Mouse (Mus musculus) heart, postnatal 25 days (tissue): ENCODE data around the gene Cdrt4. TPM values are rescaled to one million over a fixed set of nuclear protein-coding genes. Genes with fewer than 3 reads are reported as not detected.

ENCODE experiments used
- DNase-seq: peaks from one replicate; pipeline ENCODE4 v3.0.0; 2022; ENCODE audit warnings: low spot score
- intact Hi-C: fragments of 180-260 bp; cut with DNase I; formaldehyde crosslinking; loops from one replicate; pipeline ENCODE4 v1.15.1; 2025
- total RNA-seq, 2 experiments: library from RNA; stranded (reverse); gene quantifications; 2 replicates each; pipeline ENCODE4 v1.2.3; 2021

Cdrt4 gene
- total RNA-seq, result not detected

DNA sequence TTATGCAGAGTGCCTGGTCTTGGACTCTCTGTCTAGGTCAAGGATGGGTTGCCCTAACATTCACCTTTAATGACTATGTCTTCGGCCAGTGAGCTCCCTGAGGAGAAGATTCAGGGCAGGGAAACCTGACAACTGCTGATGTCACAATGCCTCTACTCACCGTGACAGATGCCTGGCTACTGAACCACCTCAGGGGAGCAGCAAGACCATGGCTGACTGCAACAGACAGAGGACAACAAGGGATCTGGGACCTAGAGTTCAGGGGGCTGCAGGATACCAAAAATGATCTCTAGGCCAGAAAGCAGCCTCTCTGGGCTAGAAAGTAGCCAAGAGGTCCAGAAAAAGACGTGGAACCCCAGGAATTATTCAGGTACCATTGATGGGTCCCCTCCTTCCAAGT lies at the start of gene Cdrt4:
Gene Cdrt4, plus strand, starts transcription at position 182 of the 400 bp plus-strand sequence.
- no peak for DNase-seq
- intact Hi-C loops, result no loop called here

DNA sequence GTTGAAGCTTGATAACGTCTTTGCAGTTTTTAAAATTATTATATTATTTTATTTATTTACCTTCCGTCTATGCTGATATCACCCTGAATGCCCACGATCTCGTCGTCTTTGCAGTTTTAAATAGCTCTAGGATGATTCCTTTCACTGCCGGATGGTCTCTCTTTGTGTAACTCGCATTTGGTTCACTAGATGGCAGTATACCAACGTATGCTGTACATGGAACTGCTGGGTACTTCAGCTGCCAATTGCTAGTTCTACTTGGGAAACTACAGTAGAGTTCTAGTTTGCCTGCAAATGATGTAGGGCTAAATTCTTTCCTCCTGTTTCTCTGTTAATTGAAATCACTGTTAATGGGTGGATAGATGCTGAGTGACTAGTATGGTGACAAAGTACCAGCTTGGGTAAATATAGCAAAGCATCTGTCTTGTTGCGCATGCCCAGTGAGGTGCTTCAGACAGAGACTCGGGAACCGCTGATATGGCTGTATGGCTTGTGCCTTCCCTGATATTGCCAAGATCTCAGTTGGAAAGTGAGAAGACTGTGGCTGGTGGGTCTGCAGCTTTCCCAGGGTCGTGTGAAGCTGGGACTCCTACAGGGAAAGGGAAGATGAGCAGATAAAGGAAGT lies 49.2 kb upstream of the Cdrt4 start:
- DNase-seq, result no peak
- intact Hi-C loops, result loop anchor here (1.0 kb wide), 1 partner anchor 233 kb away; no protein-coding TSS in a partner anchor

DNA sequence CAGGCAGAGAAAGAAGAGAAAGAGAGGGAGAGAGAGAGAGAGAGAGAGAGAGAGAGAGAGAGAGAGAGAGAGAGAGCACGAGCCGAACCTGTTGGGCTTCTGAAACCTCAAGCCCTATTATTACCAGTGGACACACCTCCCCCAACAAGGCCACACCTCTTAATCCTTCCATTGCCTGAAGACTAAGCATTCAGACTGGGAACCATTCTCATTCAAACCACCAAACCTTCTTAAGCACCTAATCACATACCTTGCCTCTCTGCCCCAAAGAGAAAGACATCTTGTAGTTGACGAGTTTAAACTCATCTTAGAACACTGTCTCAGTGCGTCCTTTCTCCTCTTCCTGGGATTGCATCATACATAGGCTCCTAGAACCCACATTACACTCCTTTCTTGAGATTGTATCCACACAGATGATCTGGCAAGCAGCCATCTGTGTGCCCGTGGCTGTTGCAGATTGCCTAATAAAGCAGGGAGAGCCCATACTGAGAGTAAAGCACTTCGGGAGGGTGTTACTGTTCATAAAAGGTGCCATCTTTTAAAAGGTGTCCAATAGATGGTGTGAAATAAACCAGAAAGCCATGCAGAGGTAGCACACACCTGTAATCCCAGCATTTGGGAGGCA lies 47.0 kb upstream of the Cdrt4 start:
- DNase-seq, result no peak
- intact Hi-C loops, result no loop called here

DNA sequence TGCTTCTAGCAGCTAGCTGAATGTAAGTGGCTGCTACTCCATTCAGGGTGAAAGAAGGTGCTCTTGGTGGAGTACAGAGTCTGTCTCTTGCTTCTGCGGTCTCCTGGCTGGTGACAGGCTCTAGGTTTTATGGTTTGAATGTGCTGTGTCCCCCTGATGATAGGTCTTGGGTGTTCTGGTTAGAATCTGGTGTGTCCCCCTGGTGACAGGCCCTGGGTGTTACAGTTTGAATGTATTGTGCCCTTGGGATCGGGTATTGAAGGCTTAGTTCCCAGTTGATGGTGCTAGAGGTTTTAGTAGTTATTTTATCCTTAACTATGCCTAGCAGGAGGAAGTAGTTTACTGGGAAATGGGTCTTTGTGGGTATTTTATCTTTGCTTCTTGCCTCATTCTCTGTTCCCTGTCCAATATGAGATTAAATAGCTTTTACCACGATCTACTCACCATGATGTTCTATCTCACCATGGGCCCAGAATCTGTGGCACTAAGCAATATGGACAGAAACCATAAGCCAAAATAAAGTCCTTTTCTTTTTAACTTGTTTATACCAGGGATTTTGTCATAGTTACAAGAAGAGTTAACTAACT lies 41.2 kb upstream of the Cdrt4 start:
- intact Hi-C loops, result no loop called here
- DNase-seq, result no peak

DNA sequence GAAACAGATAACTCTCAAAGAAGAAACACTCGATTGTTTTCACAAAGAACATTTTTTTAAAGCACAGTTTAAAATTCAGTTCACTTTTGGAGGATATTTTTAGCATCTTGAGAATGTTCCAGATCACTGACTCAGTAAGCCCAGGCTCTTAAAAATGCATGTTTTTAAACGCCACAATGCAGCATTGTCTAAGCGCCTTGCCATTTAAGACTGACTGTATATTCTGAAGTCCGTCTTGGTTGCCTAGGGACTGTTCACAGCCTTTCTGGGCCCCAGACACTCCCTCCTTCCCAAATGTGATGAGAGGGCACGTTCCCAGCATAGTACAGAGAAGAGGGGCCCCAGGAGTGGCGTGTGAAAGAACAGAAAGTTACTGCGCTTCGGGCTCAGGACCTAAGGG lies 39.6 kb upstream of the Cdrt4 start:
- DNase-seq, result no peak
- intact Hi-C loops, result no loop called here

DNA sequence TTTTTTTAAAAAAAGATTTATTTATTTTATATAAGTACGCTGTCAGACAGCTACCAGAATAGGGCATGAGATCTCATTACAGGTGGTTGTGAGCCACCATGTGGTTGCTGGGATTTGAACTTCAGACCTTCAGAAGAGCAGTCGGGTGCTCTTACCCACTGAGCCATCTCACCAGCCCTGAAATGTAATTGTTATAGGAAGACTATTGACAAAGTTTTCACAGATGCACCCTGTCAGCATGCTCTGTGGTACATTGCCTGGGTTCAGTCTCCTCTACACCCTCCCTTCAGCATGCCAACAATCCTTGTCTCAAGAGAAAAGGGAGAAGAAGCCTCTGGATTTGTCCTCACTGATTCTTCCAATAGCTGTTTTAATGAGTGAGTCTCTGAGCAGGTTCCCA lies 37.9 kb upstream of the Cdrt4 start:
- intact Hi-C loops, result no loop called here
- DNase-seq, result no peak

DNA sequence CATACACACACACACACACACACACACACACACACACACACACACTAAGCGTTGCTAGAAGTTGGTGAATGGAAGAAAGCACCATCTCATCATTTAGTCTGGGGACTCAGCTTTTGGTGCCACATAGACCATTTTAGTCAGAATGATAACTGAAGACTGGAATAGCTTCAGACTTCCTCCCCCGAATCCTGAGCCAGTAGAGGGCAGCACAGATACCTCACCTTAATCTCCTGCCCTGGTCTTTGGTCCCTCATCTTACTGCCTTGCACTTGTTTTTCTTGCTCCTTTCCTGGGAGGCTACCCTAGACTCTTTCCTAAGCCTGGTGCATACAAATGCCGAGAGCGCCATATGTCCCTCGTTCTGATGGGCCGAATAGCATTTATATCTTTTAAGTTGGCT lies 36.5 kb upstream of the Cdrt4 start:
- intact Hi-C loops, result no loop called here
- DNase-seq, result no peak

DNA sequence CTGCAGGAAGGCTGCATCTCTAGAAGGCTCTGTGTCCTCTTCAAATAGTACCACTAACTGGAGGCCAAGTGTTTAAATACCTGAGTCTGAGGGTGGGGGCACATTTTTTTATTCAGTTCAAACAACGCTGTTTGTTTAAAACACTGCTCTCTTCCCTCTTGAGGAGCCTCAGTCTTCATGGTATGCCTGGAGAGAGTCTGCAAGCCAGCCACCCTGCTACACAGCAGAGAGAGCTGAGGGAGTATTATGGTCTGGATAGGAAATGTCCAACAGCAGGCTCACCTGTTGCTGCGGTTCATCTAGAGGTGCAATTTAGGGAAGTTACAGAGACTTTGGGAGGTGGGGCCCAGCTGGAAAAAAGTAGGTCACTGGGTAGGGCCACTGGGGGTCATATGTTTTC lies 35.5 kb upstream of the Cdrt4 start:
- intact Hi-C loops, result no loop called here
- DNase-seq, result no peak

DNA sequence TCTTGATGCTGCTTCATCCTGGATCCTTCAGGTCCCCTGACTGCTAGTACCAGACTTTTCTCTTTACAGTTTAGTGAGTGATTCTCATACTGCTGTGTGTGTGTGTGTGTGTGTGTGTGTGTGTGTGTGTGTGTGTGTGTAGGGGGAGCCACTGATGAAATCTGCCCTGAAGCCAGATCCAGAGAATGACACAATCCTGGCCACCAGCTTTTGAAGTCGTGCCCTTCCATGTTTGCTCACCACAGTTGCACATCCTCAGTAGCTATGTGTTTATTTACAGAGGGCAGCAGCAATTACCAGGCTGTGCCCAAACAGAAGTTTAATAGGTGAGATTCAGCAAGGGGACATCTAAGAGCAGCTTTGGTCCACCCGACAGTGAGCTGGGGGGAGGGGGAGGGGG lies 34.2 kb upstream of the Cdrt4 start:
- intact Hi-C loops, result no loop called here
- DNase-seq, result no peak

DNA sequence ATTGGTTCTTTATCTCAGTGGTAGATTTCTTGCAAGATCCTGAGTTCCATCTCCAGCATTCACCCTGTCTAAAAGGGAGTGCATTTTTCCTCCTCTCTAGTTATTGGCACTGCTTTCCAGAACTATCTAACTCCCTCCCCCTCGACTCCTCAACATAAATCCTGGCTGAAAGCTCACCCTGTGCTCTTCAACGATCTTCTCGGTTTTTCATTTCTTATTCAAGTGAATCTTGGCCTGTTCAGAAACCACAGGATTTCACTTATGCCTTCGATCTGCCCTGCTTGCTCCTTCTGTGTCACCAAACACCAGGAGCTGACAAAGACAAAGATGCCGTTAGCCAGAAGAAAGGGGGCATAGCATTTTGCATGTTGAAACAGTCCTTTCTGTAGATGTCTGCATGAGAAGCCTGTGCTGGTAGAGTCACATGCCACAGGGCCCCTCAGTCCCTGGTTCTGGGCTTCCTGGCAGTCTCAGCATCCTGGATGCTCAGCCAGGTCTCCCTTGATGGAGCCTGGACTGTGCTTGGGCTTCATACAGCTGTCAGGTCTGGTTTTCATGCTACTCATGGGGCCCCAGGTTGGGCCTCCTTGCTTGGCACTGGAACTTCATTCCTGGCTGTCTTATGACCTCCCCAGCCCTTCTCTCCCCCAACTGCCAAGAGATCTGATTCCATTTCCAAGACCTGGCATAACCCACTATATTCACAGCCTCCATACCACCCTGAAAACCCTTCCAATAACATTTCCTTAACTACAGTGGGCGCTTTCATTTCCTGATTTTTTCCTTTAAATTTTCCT lies 30.8 kb upstream of the Cdrt4 start:
- DNase-seq, result no peak
- intact Hi-C loops, result loop anchor here (2.0 to 5.0 kb wide), 2 partner anchors 77 to 245 kb away; no protein-coding TSS in a partner anchor

DNA sequence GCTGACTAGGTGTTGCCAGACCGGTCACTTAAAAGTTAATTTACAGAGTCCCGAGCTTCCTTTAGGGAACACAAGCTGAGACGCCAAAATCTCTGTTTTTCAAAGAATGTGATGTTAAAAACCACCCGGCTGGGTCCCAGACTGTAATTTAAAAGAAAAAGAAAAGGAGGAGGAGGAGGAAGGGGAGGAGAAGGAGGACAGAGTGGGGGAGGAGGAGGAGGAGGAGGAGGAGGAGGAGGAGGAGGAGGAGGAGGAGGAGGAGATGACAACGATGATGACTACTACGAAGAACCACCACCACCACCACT lies 30.3 kb upstream of the Cdrt4 start:
- intact Hi-C loops, result loop anchor here (1.0 to 5.0 kb wide), 3 partner anchors 77 to 244 kb away; no protein-coding TSS in a partner anchor
- DNase-seq, result no peak

DNA sequence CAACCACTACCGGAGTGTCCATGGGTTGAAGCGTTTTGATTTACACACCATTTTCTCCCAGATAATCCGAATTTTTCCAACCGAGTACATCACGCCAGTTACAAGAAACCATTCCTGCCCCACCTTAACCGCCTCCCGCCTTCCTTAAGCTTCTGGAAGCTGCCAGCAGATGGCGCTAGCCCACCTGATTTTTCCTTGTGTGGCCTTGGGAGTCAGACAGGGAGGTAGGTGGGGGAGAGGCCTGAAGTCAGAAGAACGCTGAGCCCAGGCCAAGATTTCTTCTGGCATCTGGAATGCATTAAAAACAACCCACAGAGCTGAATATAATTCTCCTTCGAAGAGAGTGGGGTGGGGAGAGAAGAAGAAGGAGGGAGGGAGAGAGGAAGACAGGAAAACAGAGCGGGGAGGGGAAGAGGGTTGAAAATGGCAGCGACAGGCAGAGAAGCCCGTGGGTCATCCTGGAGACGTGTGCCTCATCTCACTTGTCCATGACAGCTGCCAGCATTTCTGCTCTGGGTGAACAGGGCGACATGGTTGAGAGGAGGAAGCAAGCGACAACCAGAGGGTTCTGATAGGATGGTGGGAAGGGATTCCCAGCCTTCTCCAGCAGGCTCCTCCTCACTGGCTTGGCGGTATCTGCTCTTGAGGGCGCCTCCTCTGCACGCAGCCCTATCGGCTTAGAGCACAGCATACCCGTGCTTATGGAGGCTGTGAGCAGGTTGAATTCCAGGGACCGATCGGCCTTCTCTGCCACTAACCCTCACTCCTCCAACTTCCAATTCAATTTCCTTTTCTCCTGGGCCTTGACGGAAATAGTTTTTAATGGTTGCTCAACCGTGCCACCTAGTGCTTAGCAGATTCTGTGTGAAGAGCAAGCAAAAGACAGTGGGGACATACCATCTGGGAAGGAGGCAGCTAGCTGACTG lies 29.7 kb upstream of the Cdrt4 start:
- peak; percentile 86 for DNase-seq
- intact Hi-C loops, result loop anchor here (1.0 to 5.0 kb wide), 3 partner anchors 76 to 243 kb away; no protein-coding TSS in a partner anchor

DNA sequence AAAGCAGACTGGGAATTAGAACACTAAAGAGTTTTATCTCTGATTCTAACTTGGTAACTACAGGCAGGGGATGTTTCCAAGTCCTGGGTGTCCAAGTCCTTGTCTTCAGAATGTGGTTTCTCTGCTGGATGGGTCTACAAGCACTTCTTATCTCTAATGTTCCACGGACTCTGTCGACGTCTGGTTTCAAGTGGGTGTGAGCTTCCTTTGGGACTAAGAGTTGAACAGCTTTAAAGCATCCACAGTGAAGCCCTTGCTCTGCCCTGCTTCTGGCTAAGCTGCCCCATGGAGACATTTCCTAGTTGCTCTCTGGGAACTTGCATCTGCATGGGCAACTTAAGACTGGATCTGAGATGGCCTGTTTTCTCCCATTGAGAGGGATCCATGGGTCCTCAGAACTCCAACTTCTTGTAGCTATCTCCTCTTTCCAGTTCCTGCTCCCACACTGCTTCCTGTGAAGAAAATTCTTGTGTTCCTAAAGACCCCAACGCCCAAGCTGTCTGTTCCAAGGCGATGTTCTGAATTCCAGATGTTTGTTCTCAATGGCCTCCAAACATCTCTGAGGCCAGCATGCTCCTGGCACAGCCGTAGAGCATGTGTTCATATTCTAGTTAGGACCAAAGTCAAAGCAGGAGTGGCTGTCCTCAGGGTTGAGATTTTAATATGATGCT lies 26.8 kb upstream of the Cdrt4 start:
- intact Hi-C loops, result loop anchor here (5.0 kb wide), 1 partner anchor 73 kb away; no protein-coding TSS in a partner anchor
- peak; percentile 68 for DNase-seq

DNA sequence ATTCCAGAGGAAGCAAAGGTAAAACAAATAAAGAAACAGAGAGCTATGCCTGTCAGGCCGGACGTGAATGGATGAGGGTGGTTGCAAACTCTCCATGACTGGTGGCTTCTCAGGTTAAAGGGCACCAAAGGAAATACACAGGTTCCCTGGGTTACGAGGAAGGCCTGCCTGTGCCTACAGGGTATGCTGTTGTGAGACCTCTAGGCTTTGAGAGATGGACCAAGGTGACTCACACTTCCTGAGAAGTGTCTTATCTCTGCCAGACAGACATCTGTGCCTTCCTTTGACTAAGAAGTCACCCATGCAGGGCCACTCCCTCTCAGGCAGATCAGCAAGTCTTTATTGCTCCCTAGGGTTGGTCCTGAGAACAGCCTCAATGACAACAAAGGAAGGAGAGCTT lies 21.2 kb upstream of the Cdrt4 start:
- DNase-seq, result no peak
- intact Hi-C loops, result no loop called here

DNA sequence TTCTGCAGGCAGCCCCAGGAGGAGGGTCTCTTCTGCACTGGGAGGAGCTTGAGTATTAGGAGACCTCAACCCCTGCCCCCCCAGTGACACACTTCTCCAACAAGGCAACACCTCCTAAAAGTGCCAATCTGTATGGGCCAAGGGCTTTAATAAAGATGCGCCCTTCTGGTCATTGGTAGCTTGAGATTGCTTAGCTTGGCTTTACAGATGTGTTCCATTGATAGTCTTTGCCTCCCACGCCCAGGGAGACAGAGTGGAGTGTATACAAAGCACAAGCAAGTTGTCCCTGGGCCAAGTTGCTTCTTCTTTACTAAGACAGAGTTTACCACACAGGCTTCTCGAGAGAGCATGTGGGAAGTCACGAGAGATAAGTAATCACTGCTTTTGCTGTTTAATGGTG lies 20.4 kb upstream of the Cdrt4 start:
- intact Hi-C loops, result no loop called here
- no peak for DNase-seq

DNA sequence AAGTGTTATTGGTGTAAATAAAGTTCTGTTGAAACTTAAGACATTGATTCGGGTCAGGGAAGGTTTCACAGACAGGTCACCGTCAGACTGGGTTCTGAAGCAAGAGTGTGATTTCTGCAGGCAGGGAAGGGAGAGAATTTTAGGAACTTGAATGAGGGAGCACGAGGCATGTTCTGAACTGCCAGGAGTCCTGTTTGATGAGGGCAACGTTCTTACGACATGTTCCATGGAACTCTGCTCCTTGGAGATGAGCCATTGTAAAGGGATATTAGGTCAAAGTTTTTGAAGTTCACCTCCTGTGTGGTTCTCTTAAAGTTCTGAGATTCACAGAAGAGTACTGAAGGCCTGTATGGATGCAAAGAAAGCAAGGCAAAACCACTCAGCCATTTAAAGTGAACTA lies 19.9 kb upstream of the Cdrt4 start:
- no peak for DNase-seq
- intact Hi-C loops, result no loop called here

DNA sequence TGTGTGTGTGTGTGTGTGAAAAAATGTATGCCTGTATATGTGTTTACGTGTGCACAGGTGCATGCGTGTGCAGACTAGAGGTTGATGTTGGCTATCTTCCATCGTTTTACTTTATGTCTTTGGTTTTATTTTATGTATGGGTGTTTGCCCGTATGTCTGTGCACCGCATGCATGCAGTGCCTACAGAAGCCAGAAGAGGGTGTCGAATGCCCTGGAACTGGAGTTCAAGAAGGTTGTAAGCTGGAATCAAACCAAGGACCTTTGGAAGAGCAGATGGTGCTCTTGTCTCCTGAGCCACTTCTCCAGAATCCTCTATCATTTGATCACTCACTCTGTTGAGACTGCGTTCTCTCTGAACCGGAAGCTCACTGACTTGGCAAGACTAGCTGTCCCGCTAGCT lies 17.9 kb upstream of the Cdrt4 start:
- no peak for DNase-seq
- intact Hi-C loops, result no loop called here

DNA sequence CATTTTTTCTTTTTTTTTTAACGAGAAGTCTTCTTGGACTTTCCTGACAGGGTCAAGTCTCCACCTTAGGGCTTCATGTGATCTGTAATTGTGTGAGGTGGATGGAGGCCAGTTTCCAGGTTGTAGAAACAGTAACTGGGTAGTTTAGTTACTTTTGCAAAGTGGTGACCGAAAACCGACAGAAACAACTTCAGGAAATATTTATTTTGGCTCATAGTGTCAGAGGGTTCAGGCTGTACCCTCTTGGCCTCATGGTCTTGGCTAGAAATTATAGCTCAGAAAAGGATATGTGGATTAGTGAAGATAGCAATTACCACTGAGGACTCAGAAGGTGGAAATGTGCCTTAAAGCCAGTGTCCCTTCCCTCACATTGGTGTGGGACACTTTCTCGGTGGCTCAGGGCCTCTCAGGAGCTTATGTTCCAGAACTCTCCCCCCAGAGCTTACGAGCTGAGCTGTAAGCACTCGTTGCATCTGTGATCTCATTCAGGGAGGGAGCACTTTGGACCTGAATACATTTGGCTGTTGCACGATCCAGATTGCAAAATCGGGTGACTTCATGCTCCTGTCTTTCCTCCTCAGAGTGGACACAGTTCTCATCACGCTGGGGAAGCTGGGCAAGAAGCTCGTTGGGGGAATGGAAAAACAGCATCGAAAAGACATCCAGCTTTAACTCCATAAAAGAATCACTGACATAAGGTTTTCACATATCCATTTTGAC lies 16.0 kb upstream of the Cdrt4 start:
- peak; percentile 64 for DNase-seq
- intact Hi-C loops, result no loop called here

DNA sequence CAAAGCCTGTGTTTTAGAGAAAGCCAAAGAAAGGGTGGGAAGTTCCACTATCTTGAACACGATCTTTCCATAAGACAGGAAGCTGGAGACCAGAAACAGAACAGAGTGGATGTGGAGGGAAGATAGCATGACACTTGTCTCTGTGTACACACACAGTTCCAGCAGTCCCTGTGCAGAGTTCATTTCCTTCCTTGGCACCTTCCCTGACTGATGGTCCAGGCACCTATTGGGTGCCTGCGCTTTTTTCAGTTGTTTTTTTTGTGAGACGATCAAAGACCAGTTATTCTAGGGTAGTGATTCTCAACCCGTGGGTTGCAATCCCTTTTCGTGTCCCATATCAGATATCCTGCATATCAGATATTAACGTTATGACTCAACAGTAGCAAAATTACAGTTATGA lies 13.0 kb upstream of the Cdrt4 start:
- DNase-seq, result no peak
- intact Hi-C loops, result no loop called here
